Mouse (Mus musculus) forebrain, embryonic 15.5 days (tissue): ENCODE results near the gene Lrrc8d. TPM values are rescaled to one million over a fixed set of nuclear protein-coding genes. Genes with fewer than 3 reads are reported as not detected.

Experiments
- ATAC-seq: fragments of 200-750 bp; cut with Nextera tagmentation; replicated peaks from 2 replicates; pipeline ENCODE4 v1.8.0; 2017; ENCODE audit warnings: mild to moderate bottlenecking, moderate TSS enrichment, moderate library complexity
- H3K27ac ChIP-seq: fragments of 300-500 bp; sonication (generic); replicated peaks from 2 replicates; pipeline ENCODE4 v1.5.1; 2015; ENCODE audit warnings: mild to moderate bottlenecking, inconsistent platforms
- H3K27me3 ChIP-seq: fragments of 300-500 bp; sonication (generic); 2 replicates; pipeline ENCODE4 v1.6.1; 2015; ENCODE audit warnings: inconsistent platforms
- H3K36me3 ChIP-seq: fragments of 300-500 bp; sonication (generic); 2 replicates; pipeline ENCODE4 v1.6.1; 2015; ENCODE audit warnings: mild to moderate bottlenecking, inconsistent platforms
- H3K4me1 ChIP-seq: fragments of 300-500 bp; sonication (generic); 2 replicates; pipeline ENCODE4 v1.6.1; 2015; ENCODE audit warnings: inconsistent platforms
- H3K4me2 ChIP-seq: fragments of 300-500 bp; sonication (generic); replicated peaks from 2 replicates; pipeline ENCODE4 v1.6.1; 2015; ENCODE audit warnings: mild to moderate bottlenecking, inconsistent platforms
- H3K4me3 ChIP-seq: fragments of 300-500 bp; sonication (generic); 2 replicates; pipeline ENCODE4 v1.5.1; 2015; ENCODE audit warnings: mild to moderate bottlenecking, inconsistent platforms
- H3K9ac ChIP-seq: fragments of 300-500 bp; sonication (generic); replicated peaks from 2 replicates; pipeline ENCODE4 v1.6.1; 2015; ENCODE audit warnings: mild to moderate bottlenecking, inconsistent platforms
- H3K9me3 ChIP-seq: fragments of 300-500 bp; sonication (generic); 2 replicates; pipeline ENCODE4 v1.6.1; 2016; ENCODE audit warnings: inconsistent platforms
- WGBS: fragments of 180-500 bp; shearing (Covaris S2); methylation state at CpG from one replicate; pipeline ENCODE4 v1.1.7; 2015; ENCODE audit warnings: mixed read lengths; 5-methylcytosine and 5-hydroxymethylcytosine counted together
- polyA plus RNA-seq: library from polyadenylated mRNA; unstranded; fragments of >200 nt; fragmentation: Nextera tagmentation; extraction: Ambion mirVana; gene quantifications from 2 replicates; pipeline ENCODE4 v1.2.1, GENCODE M21; 2015

Gene Lrrc8d
- polyA plus RNA-seq, 1 experiment from 2014 or later = 38.2 TPM

GRCm38 (mm10) chr5:105813974-105814373, 114.2 kb downstream of the Lrrc8d start:
- ATAC-seq = no peak
- no peaks in the 10 kb centered on the region for H3K27me3 ChIP-seq
- H3K4me2 ChIP-seq = no peak overlapping the region
- WGBS = 92% methylated on average over 10 of the region's 10 CpGs
- no peak overlapping the region for H3K27ac ChIP-seq
- H3K9me3 ChIP-seq = 0 out of 2 replicates have a peak, but pooled peaks cover 8% of the 10 kb centered on the region
- H3K4me3 ChIP-seq = no peak overlapping the region
- peaks cover 31% of the 10 kb centered on the region for H3K36me3 ChIP-seq
- peaks cover 20% of the 10 kb centered on the region for H3K4me1 ChIP-seq
- no peak overlapping the region for H3K9ac ChIP-seq

DNA sequence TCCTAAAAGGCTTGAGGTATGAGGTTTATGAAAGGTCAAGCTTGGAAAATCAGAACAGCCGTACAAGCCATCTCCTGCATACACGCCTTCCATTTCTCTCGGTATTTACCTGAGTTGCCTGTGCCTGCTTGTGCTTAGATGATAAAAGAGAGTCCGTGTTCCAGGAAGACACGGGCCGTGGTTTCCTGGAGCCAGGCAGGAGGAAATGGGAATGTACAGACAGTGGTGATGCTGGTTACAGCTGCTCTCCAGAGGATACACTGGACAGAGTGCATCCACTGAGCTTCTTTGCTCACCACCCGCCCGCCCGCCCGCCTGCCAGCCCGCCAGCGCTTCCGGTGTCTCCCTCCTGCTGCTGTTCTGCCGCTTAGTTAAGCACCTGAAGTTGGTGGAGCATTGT, 116.3 kb downstream of the Lrrc8d start:
- no peak overlapping the region for H3K27ac ChIP-seq
- H3K4me3 ChIP-seq = no peak overlapping the region
- no peak overlapping the region for H3K4me2 ChIP-seq
- H3K9me3 ChIP-seq = 0 out of 2 replicates have a peak, but pooled peaks cover 8% of the 10 kb centered on the region
- no peak for ATAC-seq
- H3K36me3 ChIP-seq = peaks cover 31% of the 10 kb centered on the region
- no peaks in the 10 kb centered on the region for H3K27me3 ChIP-seq
- peaks cover 23% of the 10 kb centered on the region for H3K4me1 ChIP-seq
- no peak overlapping the region for H3K9ac ChIP-seq
- WGBS = 94% methylated on average over 14 of the region's 14 CpGs

GRCm38 (mm10) chr5:105817248-105817976, 117.6 kb downstream of the Lrrc8d start:
- H3K36me3 ChIP-seq = peaks cover 18% of the 10 kb centered on the region
- peaks cover 23% of the 10 kb centered on the region for H3K4me1 ChIP-seq
- H3K4me2 ChIP-seq = no peak overlapping the region
- WGBS = 53% methylated on average over 9 of the region's 9 CpGs
- 0 out of 2 replicates have a peak, but pooled peaks cover 7% of the 10 kb centered on the region for H3K9me3 ChIP-seq
- H3K27me3 ChIP-seq = no peaks in the 10 kb centered on the region
- H3K4me3 ChIP-seq = no peak overlapping the region
- peak overlapping the region; percentile 21; the same call in 1 of the 2 replicates for H3K27ac ChIP-seq
- H3K9ac ChIP-seq = no peak overlapping the region
- peak; percentile 46; the same call in 1 of the 2 replicates for ATAC-seq

- Histone ChIP-seq H3K4me3 (no peak overlapping the region), H3K36me3 (peaks cover 8% of the 10 kb centered on the region), H3K4me2 (no peak overlapping the region), H3K9ac (no peak overlapping the region), H3K9me3 (no peaks in the 10 kb centered on the region), H3K27ac (no peak overlapping the region), H3K27me3 (no peaks in the 10 kb centered on the region), H3K4me1 (peaks cover 31% of the 10 kb centered on the region)
- 11% methylated on average over 5 of the region's 5 CpGs for WGBS
- no peak for ATAC-seq
Measured at GRCm38 (mm10) chr5:105818411-105818810, 118.6 kb downstream of the Lrrc8d start.

DNA sequence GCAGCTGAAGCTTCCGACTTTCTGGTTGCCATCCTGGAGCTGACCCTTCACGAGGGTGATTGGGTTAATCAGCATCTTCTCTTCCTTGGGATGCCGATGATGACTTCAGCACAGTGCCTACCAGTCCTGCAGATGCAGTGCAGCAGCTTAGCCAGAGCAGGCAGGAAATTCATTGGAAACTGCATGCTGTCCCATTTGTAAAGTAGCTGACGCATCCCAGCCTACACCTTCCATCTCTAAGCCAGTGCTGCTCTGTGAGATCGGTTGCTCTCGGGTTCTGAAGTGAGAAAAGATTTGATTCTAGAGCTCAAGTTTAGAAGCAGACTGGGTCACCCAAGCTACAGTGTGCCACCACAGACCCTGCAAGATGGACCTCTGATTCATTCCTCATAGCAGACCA, 121.6 kb downstream of the Lrrc8d start:
- no peak overlapping the region for H3K4me3 ChIP-seq
- no peaks in the 10 kb centered on the region for H3K9me3 ChIP-seq
- H3K36me3 ChIP-seq = no peaks in the 10 kb centered on the region
- no peak overlapping the region for H3K9ac ChIP-seq
- H3K27me3 ChIP-seq = no peaks in the 10 kb centered on the region
- no peak overlapping the region for H3K27ac ChIP-seq
- H3K4me1 ChIP-seq = peaks cover 31% of the 10 kb centered on the region
- ATAC-seq = no peak
- 91% methylated on average over 6 of the region's 6 CpGs for WGBS
- H3K4me2 ChIP-seq = no peak overlapping the region

DNA sequence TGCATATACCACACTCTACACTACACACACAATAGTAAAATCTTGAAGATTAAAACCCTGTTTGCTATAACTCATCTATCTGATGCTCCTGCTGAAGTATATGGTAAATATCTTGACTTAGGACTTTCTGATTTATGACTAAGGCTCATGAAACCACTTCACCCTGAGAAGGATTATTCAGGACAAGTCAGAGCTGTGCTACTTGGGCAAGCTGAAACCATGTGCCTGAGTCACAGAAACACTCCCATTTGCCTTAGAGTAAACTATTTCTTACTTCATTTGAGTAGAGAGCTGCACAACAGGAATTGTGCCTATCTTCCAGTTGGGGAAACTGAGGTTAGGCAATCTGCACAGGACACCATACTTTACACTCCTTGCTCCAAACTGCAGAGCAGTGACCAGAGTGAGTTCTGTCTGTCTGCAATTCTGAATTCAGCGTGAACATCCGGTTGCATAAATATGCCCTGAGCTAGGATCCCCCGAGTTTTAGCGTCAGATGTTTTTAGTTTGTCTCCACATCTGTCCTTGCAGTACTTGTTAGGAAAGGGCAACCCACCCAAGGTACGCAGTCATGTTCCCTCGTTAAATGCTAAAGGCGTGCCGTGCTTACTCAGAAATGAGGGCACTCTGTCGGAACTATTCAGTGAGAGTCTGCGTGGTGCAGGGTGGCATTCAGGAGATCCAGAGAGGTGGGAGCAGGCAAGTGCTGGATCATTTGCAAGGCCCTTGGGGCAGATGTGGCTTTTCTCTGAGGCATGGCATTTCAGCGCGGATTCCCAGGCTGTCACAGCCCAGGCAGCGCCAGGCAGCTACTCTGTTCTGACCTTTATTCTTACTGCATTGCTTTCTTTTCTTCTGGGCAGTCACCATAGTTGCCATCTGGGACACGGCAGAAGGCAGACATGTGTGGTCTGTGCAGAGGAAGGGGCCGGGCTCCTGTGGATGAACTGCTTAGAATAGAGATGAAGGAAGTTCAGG, 123.0 kb downstream of the Lrrc8d start:
- Histone ChIP-seq H3K4me3 (no peak overlapping the region), H3K4me1 (peaks cover 20% of the 10 kb centered on the region), H3K4me2 (no peak overlapping the region), H3K27ac (no peak overlapping the region), H3K36me3 (no peaks in the 10 kb centered on the region), H3K9ac (no peak overlapping the region), H3K27me3 (no peaks in the 10 kb centered on the region), H3K9me3 (no peaks in the 10 kb centered on the region)
- 38% methylated on average over 15 of the region's 15 CpGs for WGBS
- peak; percentile 51 for ATAC-seq

DNA sequence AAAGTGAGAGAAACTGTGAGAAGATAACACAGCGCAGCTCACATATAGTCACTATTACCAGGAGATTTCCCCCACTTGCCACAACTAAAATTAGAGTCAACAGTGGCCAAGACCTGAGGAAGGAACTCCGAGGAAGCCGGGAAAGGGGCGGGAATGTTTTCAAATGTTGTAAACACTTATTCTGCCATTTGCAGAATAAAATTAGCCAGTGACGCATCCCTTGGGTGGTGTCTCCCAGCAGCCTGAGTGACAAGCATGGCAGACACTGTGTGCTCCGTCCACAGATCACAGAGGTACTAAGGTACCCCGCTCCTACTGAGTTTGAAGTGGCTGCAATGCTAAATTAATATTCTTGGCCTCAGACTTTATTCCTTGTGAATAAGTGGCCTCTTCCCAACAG, 124.5 kb downstream of the Lrrc8d start:
- no peaks in the 10 kb centered on the region for H3K27me3 ChIP-seq
- no peaks in the 10 kb centered on the region for H3K36me3 ChIP-seq
- no peak overlapping the region for H3K9ac ChIP-seq
- 77% methylated on average over 7 of the region's 7 CpGs for WGBS
- ATAC-seq = no peak
- no peaks in the 10 kb centered on the region for H3K9me3 ChIP-seq
- peaks cover 9% of the 10 kb centered on the region for H3K4me1 ChIP-seq
- no peak overlapping the region for H3K27ac ChIP-seq
- H3K4me3 ChIP-seq = no peak overlapping the region
- H3K4me2 ChIP-seq = no peak overlapping the region

GRCm38 (mm10) chr5:105824827-105825226, 125.1 kb downstream of the Lrrc8d start:
- H3K9me3 ChIP-seq = no peaks in the 10 kb centered on the region
- ATAC-seq = no peak
- WGBS = 86% methylated on average over 4 of the region's 4 CpGs

DNA sequence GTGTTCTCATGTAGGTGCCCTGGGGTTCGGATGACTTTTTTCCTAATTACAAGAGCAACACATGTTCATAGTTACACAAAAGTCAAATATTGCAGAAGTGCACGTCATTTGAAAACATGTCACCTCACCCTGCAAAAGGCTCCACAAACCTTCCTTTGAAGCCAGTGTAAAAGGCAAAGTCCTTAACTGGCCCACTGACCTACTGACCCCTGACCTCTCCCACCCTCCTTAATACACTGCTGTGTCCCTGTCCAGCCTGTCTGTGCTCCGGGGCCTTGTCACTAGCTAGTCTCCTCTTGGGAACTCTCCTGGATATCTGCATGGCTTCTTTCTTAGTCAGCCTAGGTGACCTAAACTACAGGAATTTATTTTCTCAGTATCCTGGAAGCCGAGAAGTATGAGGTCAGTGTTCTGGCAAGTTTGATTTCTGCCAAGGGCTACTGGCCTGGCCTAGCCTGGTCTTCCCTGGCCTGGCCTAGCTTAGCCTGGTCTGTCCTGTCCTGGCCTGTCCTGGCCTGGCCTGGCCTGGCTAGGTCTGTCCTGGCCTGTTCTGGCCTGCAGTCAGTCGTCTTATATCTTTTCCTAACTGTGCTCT, 127.2 kb downstream of the Lrrc8d start:
- no peak for ATAC-seq
- no peaks in the 10 kb centered on the region for H3K36me3 ChIP-seq
- no peaks in the 10 kb centered on the region for H3K27me3 ChIP-seq
- no peak overlapping the region for H3K4me2 ChIP-seq
- WGBS = 72% methylated on average over 5 of the region's 5 CpGs
- peaks cover 8% of the 10 kb centered on the region for H3K4me1 ChIP-seq
- H3K9me3 ChIP-seq = no peaks in the 10 kb centered on the region
- H3K9ac ChIP-seq = no peak overlapping the region
- no peak overlapping the region for H3K4me3 ChIP-seq
- H3K27ac ChIP-seq = no peak overlapping the region

More at GRCm38 (mm10) chr5:105824827-105825226, 125.1 kb downstream of the Lrrc8d start:
- no peaks in the 10 kb centered on the region for H3K27me3 ChIP-seq
- no peak overlapping the region for H3K4me3 ChIP-seq
- no peaks in the 10 kb centered on the region for H3K36me3 ChIP-seq
- no peak overlapping the region for H3K9ac ChIP-seq
- no peak overlapping the region for H3K4me2 ChIP-seq
- peaks cover 8% of the 10 kb centered on the region for H3K4me1 ChIP-seq
- H3K27ac ChIP-seq = no peak overlapping the region

DNA sequence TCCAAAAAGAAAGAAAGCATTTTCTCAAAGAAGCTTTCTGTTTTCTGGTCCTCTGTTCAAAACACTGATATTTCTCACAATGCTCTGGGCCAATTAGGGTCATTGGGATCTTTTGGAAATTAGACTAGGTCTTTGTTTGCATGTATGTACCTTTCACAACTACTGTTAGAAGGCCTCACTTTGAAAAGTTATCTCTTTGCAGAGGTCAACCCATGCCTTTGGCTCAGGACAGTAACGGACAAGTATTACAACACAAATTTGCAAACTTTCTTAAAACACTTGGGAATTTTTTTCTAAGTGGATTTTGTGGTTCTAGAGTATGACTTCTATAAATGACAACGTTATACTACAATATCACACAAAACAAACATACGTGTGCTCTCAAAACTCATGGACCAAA, 128.3 kb downstream of the Lrrc8d start:
- WGBS = 96% methylated on average over 3 of the region's 3 CpGs
- H3K27ac ChIP-seq = no peak overlapping the region
- no peak for ATAC-seq

GRCm38 (mm10) chr5:105829008-105829586, 129.3 kb downstream of the Lrrc8d start:
- no peaks in the 10 kb centered on the region for H3K27me3 ChIP-seq
- no peak overlapping the region for H3K9ac ChIP-seq
- no peaks in the 10 kb centered on the region for H3K4me1 ChIP-seq
- no peak overlapping the region for H3K27ac ChIP-seq
- no peaks in the 10 kb centered on the region for H3K9me3 ChIP-seq
- no peak overlapping the region for H3K4me2 ChIP-seq
- no peak overlapping the region for H3K4me3 ChIP-seq
- no peaks in the 10 kb centered on the region for H3K36me3 ChIP-seq
- ATAC-seq = no peak
- WGBS = 36% methylated on average over 7 of the region's 7 CpGs

More for the DNA sequence above, 128.3 kb downstream of the Lrrc8d start:
- H3K9me3 ChIP-seq = no peaks in the 10 kb centered on the region
- peaks cover 3% of the 10 kb centered on the region for H3K4me1 ChIP-seq
- H3K9ac ChIP-seq = no peak overlapping the region
- no peak overlapping the region for H3K4me3 ChIP-seq
- H3K36me3 ChIP-seq = no peaks in the 10 kb centered on the region
- H3K4me2 ChIP-seq = no peak overlapping the region
- H3K27me3 ChIP-seq = no peaks in the 10 kb centered on the region
